Mouse (Mus musculus) midbrain, embryonic 10.5 days (tissue): Measurements from ENCODE around the gene Atp8b3. TPM values are rescaled to one million over a fixed set of nuclear protein-coding genes. Genes with fewer than 3 reads are reported as not detected.

Experiments used
- polyA plus RNA-seq: library from polyadenylated mRNA; unstranded; fragments of >200 nt; fragmentation: Nextera tagmentation; extraction: Ambion mirVana; gene quantifications from 2 replicates; pipeline ENCODE4 v1.2.1, GENCODE M21; 2016

Gene Atp8b3
- polyA plus RNA-seq, 1 experiment from 2014 or later, result 0.79 TPM

Other genes with a start within 250 kb of the Atp8b3 start
- gene Rps15, start 246.7 kb downstream of the Atp8b3 start, polyA plus RNA-seq, result 889 and 1,053 TPM in 2 replicates
- 28.3 and 61.6 TPM in 2 replicates for gene Apc2, start 243.1 kb downstream of the Atp8b3 start, polyA plus RNA-seq
- 57.3 TPM in 2 replicates for gene 2310011J03Rik, start 218.6 kb downstream of the Atp8b3 start, polyA plus RNA-seq
- 3.3 and 4.2 TPM in 2 replicates for gene Pcsk4, start 209.6 kb downstream of the Atp8b3 start, polyA plus RNA-seq
- gene Reep6, start 209.2 kb downstream of the Atp8b3 start, polyA plus RNA-seq, result 9.1 and 11.5 TPM in 2 replicates
- 0.48 and 0.91 TPM in 2 replicates for gene Adamtsl5, start 190.7 kb downstream of the Atp8b3 start, polyA plus RNA-seq
- gene Plk5, start 182.7 kb downstream of the Atp8b3 start, polyA plus RNA-seq, result 0.12 and 0.32 TPM in 2 replicates
- 6.3 and 6.4 TPM in 2 replicates for gene Mex3d, start 151.5 kb downstream of the Atp8b3 start, polyA plus RNA-seq
- gene Mbd3, start 139.6 kb downstream of the Atp8b3 start, polyA plus RNA-seq, result 338 and 351 TPM in 2 replicates
- 610 and 635 TPM in 2 replicates for gene Uqcr11, start 132.3 kb downstream of the Atp8b3 start, polyA plus RNA-seq
- gene Tcf3, start 105.5 kb downstream of the Atp8b3 start, polyA plus RNA-seq, result 190 and 191 TPM in 2 replicates
- 1.4 and 2.1 TPM in 2 replicates for gene Onecut3, start 44.3 kb downstream of the Atp8b3 start, polyA plus RNA-seq
- gene Rexo1, start 22.4 kb upstream of the Atp8b3 start, polyA plus RNA-seq, result 31.6 and 35.3 TPM in 2 replicates
- 4.8 and 6.1 TPM in 2 replicates for gene Klf16, start 38.2 kb upstream of the Atp8b3 start, polyA plus RNA-seq
- gene Abhd17a, start 51.2 kb upstream of the Atp8b3 start, polyA plus RNA-seq, result 86.8 and 87.3 TPM in 2 replicates
- gene Scamp4, start 63.7 kb upstream of the Atp8b3 start, polyA plus RNA-seq, result 91.0 and 94.1 TPM in 2 replicates
- gene Adat3, start 63.8 kb upstream of the Atp8b3 start, polyA plus RNA-seq, result 10.6 and 10.8 TPM in 2 replicates
- gene Gm49322, start 66.9 kb upstream of the Atp8b3 start, polyA plus RNA-seq, result 5.6 and 6.4 TPM in 2 replicates
- gene Csnk1g2, start 83.7 kb upstream of the Atp8b3 start, polyA plus RNA-seq, result 131 and 151 TPM in 2 replicates
- gene Btbd2, start 117.9 kb upstream of the Atp8b3 start, polyA plus RNA-seq, result 70.3 and 75.2 TPM in 2 replicates
- gene Mknk2, start 139.0 kb upstream of the Atp8b3 start, polyA plus RNA-seq, result 82.7 and 84.7 TPM in 2 replicates
- 69.9 and 73.9 TPM in 2 replicates for gene Mob3a, start 162.9 kb upstream of the Atp8b3 start, polyA plus RNA-seq
- gene Izumo4, start 163.1 kb upstream of the Atp8b3 start, polyA plus RNA-seq, result 8.9 and 15.7 TPM in 2 replicates
- gene Ap3d1, start 203.1 kb upstream of the Atp8b3 start, polyA plus RNA-seq, result 57.1 and 62.5 TPM in 2 replicates
- 19.1 and 19.8 TPM in 2 replicates for gene Dot1l, start 216.1 kb upstream of the Atp8b3 start, polyA plus RNA-seq